Mouse (Mus musculus): ENCODE measurements around the gene Bmp7. TPM values are rescaled to one million over a fixed set of nuclear protein-coding genes. Genes with fewer than 3 reads are reported as not detected.

Gene Bmp7
- polyA plus RNA-seq, 1 experiment, result 31.1 TPM

DNA sequence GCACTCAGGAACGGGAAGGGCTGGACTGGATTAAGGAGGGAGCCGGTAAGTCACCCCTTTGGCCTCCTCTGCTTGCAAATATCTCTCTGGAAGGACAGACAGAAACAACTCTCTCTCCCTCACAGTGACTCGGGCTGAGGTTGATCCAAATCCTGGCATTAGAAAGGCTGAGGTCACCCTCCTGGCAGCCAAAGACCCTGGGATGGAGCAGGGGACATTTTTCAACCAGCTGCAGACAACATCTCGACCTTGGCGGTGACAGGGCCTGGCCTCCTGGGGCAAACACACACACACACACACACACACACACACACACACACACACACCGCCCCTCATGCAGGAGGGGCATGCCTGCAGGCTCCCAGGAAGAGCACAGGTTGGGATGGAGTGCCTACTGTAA is 29.0 kb downstream of the Bmp7 start:
- DNase-seq (ENCODE audit: low read depth), result no peak

- no peak for DNase-seq (ENCODE audit: low read depth)
Measured at GRCm38 (mm10) chr2:172909463-172909862, 30.7 kb downstream of the Bmp7 start.

DNA sequence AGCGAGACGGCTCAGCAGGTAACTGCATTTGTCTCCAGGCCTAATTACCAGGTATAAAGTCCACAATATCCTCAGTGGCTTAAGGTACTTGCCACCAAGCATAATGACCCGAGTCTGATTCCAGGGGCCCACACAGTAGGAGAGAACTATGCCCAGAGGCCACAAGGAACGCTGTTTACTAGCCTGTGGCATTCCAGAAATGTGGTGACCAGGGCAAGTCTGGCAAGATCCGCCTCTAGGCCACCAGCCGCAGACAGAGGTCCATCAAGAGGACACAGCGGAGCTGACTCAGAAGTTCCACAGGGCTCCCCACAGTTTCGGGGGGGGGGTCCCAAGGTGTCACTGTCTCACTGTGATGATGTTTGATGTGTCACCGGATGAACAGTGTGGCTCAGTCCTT is 34.0 kb downstream of the Bmp7 start:
- no peak for DNase-seq (ENCODE audit: low read depth)

- DNase-seq (ENCODE audit: low read depth), result no peak
Measured at GRCm38 (mm10) chr2:172905057-172905456, 35.1 kb downstream of the Bmp7 start.

DNA sequence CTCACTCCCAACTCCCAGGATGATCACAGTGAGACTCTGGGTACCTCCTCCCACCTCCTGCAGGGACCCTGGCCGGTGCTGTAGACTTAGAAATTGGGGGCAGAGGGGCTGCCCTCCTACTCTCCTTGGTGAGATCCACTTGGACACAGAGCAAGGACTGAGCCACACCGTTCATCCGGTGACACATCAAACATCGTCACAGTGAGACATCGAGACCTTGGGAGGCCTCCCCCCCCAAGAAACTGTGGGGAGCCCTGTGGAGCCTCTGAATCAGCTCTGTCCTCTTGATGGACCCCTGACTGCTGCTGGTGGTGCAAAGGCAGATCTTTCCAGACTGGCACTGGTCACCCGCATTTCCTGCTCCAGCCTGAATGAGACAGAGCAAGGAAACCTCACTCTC is 35.5 kb downstream of the Bmp7 start:
- DNase-seq (ENCODE audit: low read depth), result no peak

DNA sequence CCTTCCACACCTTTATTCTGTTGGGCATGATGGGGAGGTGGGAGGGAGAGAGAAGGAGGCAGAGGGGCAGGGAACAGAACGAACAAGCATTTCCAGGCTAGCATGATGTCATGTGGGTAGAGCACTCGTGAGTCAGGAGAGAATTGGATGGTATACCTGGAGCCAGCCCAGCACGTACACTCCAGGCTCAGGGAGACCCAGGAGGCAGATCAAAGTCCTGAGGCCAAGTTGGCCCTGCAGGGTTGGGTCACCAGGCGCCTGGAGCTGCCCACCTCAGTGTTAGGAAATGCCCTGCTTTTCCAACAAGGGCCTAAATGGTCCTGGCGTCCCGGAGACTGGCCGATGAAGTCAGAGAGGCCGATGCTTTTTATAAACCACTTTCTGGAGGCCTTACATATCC is 36.6 kb downstream of the Bmp7 start:
- no peak for DNase-seq (ENCODE audit: low read depth)

DNA sequence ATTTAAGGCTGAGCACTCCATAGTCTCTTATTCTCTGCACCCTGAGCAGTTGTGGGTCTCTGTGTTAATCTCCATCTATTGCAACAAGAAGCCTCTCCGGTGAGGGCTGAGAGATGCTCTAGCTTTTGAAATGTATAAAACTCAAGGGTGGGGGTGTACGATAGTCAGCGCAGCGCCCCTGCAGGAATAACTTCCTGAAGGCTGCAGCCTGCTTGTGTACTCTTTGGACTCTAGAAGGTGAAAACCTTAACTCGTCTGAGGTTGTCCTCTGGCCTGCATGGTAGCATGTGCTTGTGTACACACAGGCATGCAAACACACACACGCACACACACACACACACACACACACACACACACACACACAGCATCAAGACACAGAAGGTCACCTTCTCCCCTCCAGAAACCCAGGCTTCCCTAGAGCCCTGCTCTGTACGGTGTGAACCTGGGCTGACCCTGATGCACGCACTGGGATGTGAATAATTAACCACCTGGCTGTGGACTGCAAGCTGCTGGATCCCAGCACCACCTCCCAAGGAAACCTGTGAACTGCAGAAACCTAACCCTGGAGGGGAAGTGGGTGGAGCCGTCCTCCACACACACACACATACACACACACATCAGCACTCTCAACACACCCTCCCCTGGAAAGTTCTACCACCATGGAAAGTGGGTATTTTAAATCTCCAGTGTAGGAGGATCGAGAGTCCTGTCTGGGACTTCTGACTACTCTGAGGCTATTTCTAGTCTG is 39.0 kb downstream of the Bmp7 start:
- no peak for DNase-seq (ENCODE audit: low read depth)

DNA sequence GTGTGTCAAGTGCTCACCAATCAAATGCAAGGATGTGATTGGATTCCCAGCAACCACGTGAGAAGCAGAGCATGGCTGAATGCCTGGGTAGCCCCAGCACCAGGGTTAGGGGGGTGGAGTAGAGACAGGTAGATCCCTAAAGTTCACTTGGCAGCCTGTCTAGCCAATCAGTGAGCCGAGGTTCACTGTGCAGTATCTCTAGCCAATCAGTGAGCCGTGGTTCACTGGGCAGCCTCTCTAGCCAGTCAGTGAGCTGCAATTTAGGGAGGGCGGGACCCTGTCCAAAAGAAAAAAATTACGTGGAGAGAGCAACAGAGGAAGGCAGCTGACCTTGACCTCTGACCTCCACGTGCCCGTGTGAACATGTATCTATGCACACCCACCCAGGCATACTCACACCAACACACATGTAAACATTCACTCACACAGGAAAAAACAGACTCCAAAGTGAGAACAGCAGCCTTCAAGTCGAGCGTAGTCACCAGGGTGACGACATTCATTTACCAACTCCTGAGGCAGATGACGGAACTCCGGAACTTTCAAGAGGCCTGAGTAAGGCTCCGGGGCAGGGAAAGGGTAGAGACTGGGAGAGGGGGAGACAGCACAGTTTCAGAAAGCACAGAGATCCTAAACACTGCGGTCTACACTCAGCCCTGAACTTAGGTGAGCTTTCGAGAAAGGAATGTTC is 50.2 kb downstream of the Bmp7 start:
- no peak for DNase-seq (ENCODE audit: low read depth)

DNA sequence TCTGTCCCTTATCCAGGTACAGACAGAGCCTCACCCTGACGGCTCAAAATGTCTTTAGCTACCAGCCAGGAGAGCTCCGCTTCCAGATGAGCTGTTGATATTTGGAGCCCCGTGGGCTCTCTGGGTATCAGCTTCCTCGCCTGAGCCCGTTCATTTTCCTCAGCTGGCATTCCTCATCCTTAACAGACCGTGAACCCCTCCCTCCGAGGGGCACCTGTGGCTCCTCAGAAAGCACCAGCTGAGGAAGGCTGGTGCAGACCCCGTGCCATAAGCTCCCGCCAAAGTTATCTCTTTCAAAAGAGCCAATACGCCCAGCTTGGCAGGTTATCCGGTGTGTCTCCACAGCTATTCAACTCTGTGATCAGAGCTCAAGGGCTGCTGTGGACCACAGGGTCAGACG is 50.9 kb downstream of the Bmp7 start:
- no peak for DNase-seq (ENCODE audit: low read depth)

DNA sequence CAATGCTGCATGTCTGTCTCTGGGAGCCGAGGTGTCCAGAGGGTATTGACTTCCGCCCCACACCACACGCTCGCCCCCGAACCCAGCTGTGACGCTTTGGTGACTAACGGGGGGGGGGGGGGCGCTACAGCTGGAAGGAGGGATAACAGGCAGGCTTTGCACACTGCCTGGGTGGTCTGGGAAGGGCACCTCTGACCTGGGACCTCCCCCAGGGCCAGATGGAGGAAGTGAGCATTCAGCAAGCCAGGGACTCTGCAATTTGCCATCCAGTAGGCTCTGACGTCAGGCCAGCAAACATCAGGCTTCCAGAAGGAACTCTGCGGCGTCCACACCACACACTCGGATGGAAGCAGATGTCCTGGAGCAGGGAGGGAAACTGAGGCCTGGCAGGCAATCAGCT is 52.0 kb downstream of the Bmp7 start:
- no peak for DNase-seq (ENCODE audit: low read depth)

GRCm38 (mm10) chr2:172885861-172886260 is 54.3 kb downstream of the Bmp7 start:
- no peak for DNase-seq (ENCODE audit: low read depth)

DNA sequence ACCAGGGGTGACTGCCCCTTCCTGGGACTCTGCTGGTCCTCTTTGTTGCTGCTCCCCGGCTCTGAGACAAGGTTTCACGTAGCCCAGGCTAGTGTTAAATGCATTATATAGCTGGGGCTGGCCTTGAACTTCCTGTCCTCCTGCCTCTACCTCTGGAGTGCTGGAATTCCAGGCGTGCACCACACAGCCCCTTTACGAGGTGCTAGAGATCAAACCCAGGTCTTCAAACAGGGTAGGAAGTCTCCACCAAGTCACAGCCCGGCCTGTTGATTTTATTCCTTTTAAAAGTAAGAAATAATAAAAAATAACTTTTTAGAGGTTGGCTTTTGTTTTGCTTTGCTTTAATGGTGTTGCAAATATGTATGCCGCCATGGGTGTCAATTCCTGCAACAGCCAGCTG is 55.5 kb downstream of the Bmp7 start:
- DNase-seq (ENCODE audit: low read depth), result no peak

DNA sequence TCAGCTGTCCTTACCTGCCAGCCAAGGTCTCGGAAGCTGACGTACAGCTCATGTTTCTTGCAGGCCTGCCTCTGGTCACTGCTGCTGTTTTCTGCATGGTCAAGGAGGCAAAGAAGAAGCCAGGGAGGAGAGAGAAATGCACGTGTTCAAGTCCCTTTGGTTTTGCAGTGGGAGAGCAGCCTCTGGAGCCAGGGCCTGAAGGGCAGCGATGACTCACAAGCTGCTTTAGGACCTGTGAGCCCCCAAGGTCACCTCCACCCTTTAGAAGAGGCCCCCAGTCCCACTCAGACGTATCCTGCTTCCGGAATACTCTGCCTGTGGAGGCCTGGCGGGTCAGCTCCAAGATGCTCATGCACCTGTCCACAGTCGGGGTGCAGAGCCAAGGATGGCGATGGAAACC is 64.9 kb downstream of the Bmp7 start:
- DNase-seq (ENCODE audit: low read depth), result no peak

DNA sequence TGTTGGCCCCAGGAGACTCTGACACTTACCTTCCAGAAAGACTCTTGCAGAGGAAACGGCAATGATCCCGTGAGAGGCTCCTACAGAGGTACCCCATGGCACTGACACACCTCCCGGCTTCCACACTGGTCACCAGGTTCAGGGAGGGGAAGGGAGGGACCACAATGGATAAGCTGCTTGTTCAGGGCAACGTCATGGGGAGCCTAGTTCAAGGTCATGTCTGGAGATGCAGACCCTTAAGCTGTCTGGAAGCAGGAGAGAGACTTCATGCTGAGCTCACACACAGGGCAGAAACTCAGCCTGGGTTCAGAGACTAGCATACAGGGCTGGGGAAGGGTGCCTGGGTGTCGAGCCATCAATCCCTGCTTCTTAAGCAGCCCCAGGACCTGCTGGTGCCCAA is 73.8 kb downstream of the Bmp7 start:
- no peak for DNase-seq (ENCODE audit: low read depth)

- no peak for DNase-seq (ENCODE audit: low read depth)
Measured at GRCm38 (mm10) chr2:172865165-172865564, 75.0 kb downstream of the Bmp7 start.

DNA sequence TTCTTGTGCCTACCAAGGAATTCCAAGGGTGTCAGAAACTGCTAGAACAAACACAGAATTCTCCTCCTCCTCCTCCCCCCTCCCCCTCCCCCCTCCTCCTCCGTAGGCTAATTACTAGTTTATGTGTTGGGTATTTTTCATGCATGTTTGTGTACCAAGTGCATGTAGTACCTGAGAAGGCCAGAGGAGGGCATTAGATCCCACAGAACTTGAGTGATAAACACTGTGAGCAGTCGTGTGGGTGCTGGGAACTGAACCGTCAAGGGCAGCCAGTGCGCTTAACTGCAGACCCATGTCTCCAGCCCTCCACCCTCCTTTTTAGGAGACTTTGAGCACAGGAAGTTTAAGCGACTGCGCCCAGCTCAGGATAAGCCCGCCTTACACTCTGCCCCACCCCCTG is 75.6 kb downstream of the Bmp7 start:
- no peak for DNase-seq (ENCODE audit: low read depth)

DNA sequence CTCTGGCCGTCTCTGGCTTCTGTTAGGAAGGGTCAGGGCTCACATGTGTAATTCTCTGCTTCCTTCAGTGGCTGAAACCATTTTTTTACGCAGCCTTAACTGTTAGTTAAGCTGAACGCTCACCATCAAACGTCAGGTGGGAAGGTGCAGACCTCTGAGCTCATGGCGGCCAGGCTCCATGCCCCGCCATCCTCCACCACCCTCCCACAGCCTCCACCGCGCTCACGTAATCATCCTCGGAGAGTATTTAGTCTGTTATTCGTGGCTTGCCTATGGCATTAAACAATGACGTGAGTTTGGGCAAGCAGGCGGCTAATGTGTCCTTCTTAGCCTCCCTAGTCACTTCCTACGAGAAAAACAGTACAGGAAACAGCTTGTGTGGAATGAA is 76.7 kb downstream of the Bmp7 start:
- no peak for DNase-seq (ENCODE audit: low read depth)

GRCm38 (mm10) chr2:172862850-172863468 is 77.2 kb downstream of the Bmp7 start:
- peak; percentile 45 for DNase-seq (ENCODE audit: low read depth)

GRCm38 (mm10) chr2:172862424-172862823 is 77.7 kb downstream of the Bmp7 start:
- no peak for DNase-seq (ENCODE audit: low read depth)

DNA sequence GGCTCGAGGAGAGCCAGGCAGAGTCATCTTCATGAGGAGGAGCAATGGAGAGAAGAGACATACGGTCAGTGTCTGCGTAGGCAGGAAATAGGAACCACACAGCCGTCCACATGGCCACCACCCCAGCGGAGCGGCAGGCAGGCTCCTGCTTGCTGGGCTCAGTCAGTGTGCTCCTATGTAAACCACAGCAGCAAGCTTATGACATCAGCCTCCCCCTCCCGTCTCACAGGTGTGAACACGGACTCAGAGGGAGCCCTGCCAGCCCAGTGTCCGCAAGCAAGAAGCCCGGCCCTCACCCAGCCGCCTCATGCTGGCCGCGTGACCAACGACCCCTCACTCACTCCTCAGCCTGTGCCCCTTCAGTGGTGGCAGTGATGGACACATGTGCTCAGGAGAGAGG is 78.5 kb downstream of the Bmp7 start:
- no peak for DNase-seq (ENCODE audit: low read depth)

DNA sequence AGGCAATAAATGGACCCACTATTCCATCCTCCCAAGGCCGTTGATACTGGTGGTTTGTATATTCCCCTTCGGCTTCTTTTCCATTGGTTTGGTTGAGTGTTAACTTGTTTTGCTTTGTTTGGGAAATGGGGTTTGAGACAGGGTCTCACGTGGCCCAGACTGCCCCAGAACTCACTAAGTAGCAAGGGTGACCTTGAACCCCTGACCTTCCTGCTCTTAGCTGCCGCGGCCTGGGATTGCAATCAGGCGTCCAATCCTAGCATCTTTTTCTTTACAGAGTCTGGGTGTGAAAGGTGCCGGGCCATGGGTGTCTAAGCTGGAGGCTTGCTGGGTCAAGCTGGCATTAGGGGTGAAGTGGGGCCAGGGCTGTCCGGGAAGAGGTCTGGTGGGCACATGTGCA is 79.5 kb downstream of the Bmp7 start:
- DNase-seq (ENCODE audit: low read depth), result no peak

DNA sequence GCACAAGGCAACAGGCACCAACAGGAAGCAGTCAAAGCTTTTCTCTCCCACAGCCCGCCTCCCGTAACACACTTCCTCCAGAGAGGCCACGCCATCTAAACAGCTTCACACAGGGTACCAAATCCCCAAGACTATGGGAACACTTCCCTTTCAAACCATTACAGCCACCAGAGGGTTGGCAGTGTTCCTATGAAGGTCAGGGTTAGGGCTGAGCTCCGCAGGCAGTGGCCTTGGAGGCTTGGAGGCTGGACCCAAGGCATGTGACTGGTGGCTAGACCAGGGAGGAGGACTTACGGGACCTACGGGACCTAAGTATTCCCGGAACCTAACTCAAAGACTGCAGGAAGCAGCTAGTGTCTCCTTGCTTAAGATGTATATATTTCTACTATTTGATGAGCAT is 80.0 kb downstream of the Bmp7 start:
- no peak for DNase-seq (ENCODE audit: low read depth)

- DNase-seq (ENCODE audit: low read depth), result no peak
Measured at GRCm38 (mm10) chr2:172857048-172857447, 83.1 kb downstream of the Bmp7 start.
